Mouse (Mus musculus) erythroid progenitor cell, adult 5-6 weeks (primary cell): ENCODE data around the gene Hnrnph1. TPM values are rescaled to one million over a fixed set of nuclear protein-coding genes. Genes with fewer than 3 reads are reported as not detected.

Source experiments
- ATAC-seq: replicated peaks from 2 replicates; pipeline ENCODE4 v1.8.0; 2016; ENCODE audit warnings: moderate number of reproducible peaks, mild to moderate bottlenecking, moderate TSS enrichment, inconsistent platforms; ENCODE audit not compliant: poor library complexity, low FRiP score, severe bottlenecking
- total RNA-seq, 2 experiments: library from RNA; stranded (forward) in 1 of 2; stranded (reverse) in 1 of 2; fragments of 150-400 nt in 1 of 2; fragments of 186-747, 209-891 nt in 1 of 2; gene quantifications; 2 replicates each; pipeline versions ENCODE4 v1.2.3 to v1.2.4; 2015 to 2017; ENCODE audit warnings: low replicate concordance in 2 of 2

Hnrnph1 gene
- total RNA-seq, 2 experiments from 2014 or later: 368 to 552 TPM

- peak; percentile 88 for ATAC-seq
Measured at GRCm38 (mm10) chr11:50371399-50371841, 5.4 kb upstream of the Hnrnph1 start.

GRCm38 (mm10) chr11:50371911-50372310 is 4.9 kb upstream of the Hnrnph1 start:
- ATAC-seq: no peak

GRCm38 (mm10) chr11:50373086-50373485 is 3.7 kb upstream of the Hnrnph1 start:
- no peak for ATAC-seq

GRCm38 (mm10) chr11:50373621-50374020 is 3.2 kb upstream of the Hnrnph1 start:
- ATAC-seq: no peak

GRCm38 (mm10) chr11:50374286-50375015 is 2.3 kb upstream of the Hnrnph1 start:
- no peak for ATAC-seq

GRCm38 (mm10) chr11:50375421-50375820 is 1.4 kb upstream of the Hnrnph1 start:
- ATAC-seq: no peak

- ATAC-seq: no peak
Measured at GRCm38 (mm10) chr11:50376156-50376790, 517 bp upstream of the Hnrnph1 start.

GRCm38 (mm10) chr11:50377892-50378684 is 1.3 kb downstream of the Hnrnph1 start:
- peak; percentile 53 for ATAC-seq

GRCm38 (mm10) chr11:50379023-50379752 is 2.4 kb downstream of the Hnrnph1 start:
- ATAC-seq: no peak

GRCm38 (mm10) chr11:50381311-50381710 is 4.5 kb downstream of the Hnrnph1 start:
- no peak for ATAC-seq

- ATAC-seq: no peak
Measured at GRCm38 (mm10) chr11:50387167-50387679, 10.4 kb downstream of the Hnrnph1 start.

GRCm38 (mm10) chr11:50387697-50388096 is 10.9 kb downstream of the Hnrnph1 start:
- ATAC-seq: no peak

- ATAC-seq: no peak
Measured at GRCm38 (mm10) chr11:50388217-50388929, 11.6 kb downstream of the Hnrnph1 start.

- ATAC-seq: no peak
Measured at GRCm38 (mm10) chr11:50389011-50389410, 12.2 kb downstream of the Hnrnph1 start.

- no peak for ATAC-seq
Measured at GRCm38 (mm10) chr11:50389616-50390015, 12.8 kb downstream of the Hnrnph1 start.

GRCm38 (mm10) chr11:50391272-50391960 is 14.6 kb downstream of the Hnrnph1 start:
- no peak for ATAC-seq

- no peak for ATAC-seq
Measured at GRCm38 (mm10) chr11:50393306-50393705, 16.5 kb downstream of the Hnrnph1 start.

- ATAC-seq: no peak
Measured at GRCm38 (mm10) chr11:50394731-50395130, 17.9 kb downstream of the Hnrnph1 start.
